Mouse (Mus musculus): ENCODE measurements around the gene Sergef.

Sergef gene

GRCm38 (mm10) chr7:46403616-46404485 lies 235.8 kb downstream of the Sergef start:
- DNase-seq (ENCODE audit: low spot score), result no peak

GRCm38 (mm10) chr7:46401371-46402180 lies 238.0 kb downstream of the Sergef start:
- DNase-seq (ENCODE audit: low spot score), result no peak

- DNase-seq (ENCODE audit: low spot score), result no peak
Measured at GRCm38 (mm10) chr7:46400346-46400745, 239.3 kb downstream of the Sergef start.

DNA sequence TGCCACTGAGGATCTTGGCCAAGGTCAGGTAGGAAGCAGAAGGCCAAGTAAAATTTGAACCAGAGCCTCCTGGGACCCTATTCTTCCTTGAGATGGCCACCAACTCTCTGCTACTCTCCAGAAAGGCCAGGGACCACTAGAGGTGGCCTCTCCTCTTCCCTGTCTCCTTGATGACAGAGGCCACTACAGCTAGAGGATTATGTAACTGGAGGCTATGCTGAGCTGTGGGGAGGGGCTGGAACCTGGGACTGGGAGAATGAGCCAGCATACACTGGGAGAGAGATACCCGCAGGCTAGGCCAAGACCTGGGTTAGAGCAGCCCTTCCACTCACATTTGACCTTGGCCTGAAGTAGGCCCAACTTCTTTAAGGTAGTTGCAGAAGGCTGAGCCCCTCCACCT lies 239.9 kb downstream of the Sergef start:
- no peak for DNase-seq (ENCODE audit: low spot score)

GRCm38 (mm10) chr7:46398612-46399011 lies 241.0 kb downstream of the Sergef start:
- no peak for DNase-seq (ENCODE audit: low spot score)

- DNase-seq (ENCODE audit: low spot score), result no peak
Measured at GRCm38 (mm10) chr7:46397732-46398333, 241.8 kb downstream of the Sergef start.

GRCm38 (mm10) chr7:46396928-46397731 lies 242.5 kb downstream of the Sergef start:
- DNase-seq (ENCODE audit: low spot score), result no peak

DNA sequence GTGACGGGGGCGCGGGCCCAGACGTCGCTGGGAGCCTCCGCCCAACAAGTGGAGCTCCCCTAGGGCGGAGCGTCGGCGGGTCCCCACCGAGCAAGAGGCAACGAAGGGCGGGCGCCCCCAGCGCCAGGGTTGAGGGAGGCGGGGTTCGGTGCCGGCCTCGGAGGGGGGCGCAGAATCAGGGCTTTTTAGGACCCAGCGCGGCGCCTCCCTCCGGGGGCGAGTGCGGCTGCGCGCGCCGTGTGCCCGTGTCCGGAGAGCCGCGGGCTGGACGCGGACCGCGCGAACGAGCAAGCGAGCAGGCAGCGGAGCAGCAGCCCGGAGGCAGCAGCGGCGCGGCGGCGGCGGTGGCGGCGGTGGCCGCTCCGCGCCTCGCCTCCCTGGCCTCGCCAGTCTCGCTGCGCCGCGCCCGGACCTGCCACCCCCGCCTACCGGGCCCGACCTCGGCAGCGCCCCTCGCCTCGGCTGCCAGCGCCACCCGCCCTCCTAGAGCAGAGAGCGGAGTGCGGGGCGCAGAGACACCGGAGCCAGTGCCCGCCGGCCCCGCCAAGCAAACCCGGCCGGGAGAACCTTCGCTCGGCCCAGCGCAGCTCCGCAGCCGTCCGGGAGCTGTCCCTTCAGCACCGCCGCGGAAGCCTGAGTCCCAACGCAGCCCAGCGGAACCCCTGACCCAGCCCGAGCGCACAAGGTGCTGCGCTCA lies 243.2 kb downstream of the Sergef start, which contains the start of gene Kcnc1:
Kcnc1 (plus strand) TSS at position 267 of the 697 bp plus-strand sequence.
- peak; percentile 44 for DNase-seq (ENCODE audit: low spot score)

DNA sequence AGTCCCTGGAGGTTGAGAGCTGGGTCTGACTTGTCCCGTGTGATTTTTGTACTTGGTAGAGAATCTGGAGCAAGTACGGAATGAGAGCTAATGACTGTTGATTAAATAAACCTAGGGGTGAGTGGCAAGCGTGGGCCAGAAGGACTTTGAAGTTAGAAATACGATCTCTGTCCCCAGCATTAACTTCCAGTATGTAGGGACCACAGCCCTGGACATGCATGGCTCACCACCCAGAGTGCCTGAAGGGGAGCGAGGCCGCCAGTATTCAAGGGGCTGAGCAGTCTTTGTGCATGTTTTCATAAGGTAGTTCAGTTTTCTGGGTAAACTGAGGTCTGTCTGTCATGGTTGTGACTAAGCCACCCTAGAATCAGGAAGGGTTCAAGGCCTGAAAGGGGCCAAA lies 244.0 kb downstream of the Sergef start:
- DNase-seq (ENCODE audit: low spot score), result no peak

DNA sequence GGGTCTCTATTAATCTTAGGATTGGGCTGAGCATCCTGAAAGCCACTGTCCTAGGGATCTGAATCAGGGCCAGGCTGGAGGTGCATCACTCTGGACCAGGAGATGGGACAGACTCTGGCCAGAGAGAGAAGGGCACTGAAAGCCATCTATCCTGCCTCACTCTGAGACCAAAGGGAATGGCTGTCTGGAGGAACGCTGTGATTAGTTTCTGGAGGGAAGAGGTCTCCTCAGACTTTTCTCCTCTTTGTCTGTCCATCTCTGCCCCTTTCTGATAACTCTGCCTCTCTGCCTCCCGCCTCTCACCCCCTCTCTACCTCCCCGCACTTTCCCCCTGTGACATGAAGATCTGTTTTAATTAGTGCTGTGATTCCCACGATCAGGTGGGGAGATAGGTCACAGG lies 244.7 kb downstream of the Sergef start:
- no peak for DNase-seq (ENCODE audit: low spot score)

- no peak for DNase-seq (ENCODE audit: low spot score)
Measured at GRCm38 (mm10) chr7:46393718-46394511, 245.7 kb downstream of the Sergef start.

Measured in lung, postnatal 25 days (tissue).